Mouse (Mus musculus) heart, embryonic 13.5 days (tissue): Measurements from ENCODE around the gene Chrna1. TPM values are rescaled to one million over a fixed set of nuclear protein-coding genes. Genes with fewer than 3 reads are reported as not detected.
A peak's percentile ranks its signal among the peaks of the same experiment; 100 is the strongest.

ENCODE experiments used
- ATAC-seq: fragments of 200-750 bp; cut with Nextera tagmentation; 2 replicates; pipeline ENCODE4 v1.8.0; 2017; ENCODE audit warnings: moderate TSS enrichment; ENCODE audit not compliant: insufficient number of reproducible peaks, low FRiP score, low TSS enrichment; ENCODE audit errors: extremely low read depth
- H3K27ac ChIP-seq: fragments of 300-500 bp; sonication (generic); replicated peaks from 2 replicates; pipeline ENCODE4 v1.5.1; 2015; ENCODE audit warnings: moderate library complexity, mild to moderate bottlenecking, inconsistent platforms
- H3K27me3 ChIP-seq: fragments of 300-500 bp; sonication (generic); replicated peaks from 2 replicates; pipeline ENCODE4 v1.6.1; 2015; ENCODE audit warnings: mild to moderate bottlenecking, inconsistent platforms
- H3K36me3 ChIP-seq: fragments of 300-500 bp; sonication (generic); 2 replicates; pipeline ENCODE4 v1.6.1; 2015; ENCODE audit warnings: mild to moderate bottlenecking, inconsistent platforms
- H3K4me1 ChIP-seq: fragments of 300-500 bp; sonication (generic); 2 replicates; pipeline ENCODE4 v1.6.1; 2015; ENCODE audit warnings: inconsistent platforms
- H3K4me2 ChIP-seq: fragments of 300-500 bp; sonication (generic); 2 replicates; pipeline ENCODE4 v1.6.1; 2015; ENCODE audit warnings: inconsistent platforms, mild to moderate bottlenecking, moderate library complexity
- H3K4me3 ChIP-seq: fragments of 300-500 bp; sonication (generic); 2 replicates; pipeline ENCODE4 v1.5.1; 2015; ENCODE audit warnings: moderate library complexity, mild to moderate bottlenecking, inconsistent platforms
- H3K9ac ChIP-seq: fragments of 300-500 bp; sonication (generic); 2 replicates; pipeline ENCODE4 v1.6.1; 2015; ENCODE audit warnings: inconsistent platforms, mild to moderate bottlenecking, moderate library complexity
- H3K9me3 ChIP-seq: fragments of 300-500 bp; sonication (generic); 2 replicates; pipeline ENCODE4 v1.6.1; 2016; ENCODE audit warnings: inconsistent platforms
- WGBS: fragments of 180-500 bp; shearing (Covaris S2); methylation state at CpG from one replicate; pipeline ENCODE4 v1.1.7; 2015; ENCODE audit warnings: mixed read lengths; 5-methylcytosine and 5-hydroxymethylcytosine counted together
- polyA plus RNA-seq: library from polyadenylated mRNA; unstranded; fragments of >200 nt; fragmentation: Nextera tagmentation; extraction: Ambion mirVana; gene quantifications from 2 replicates; pipeline ENCODE4 v1.2.1, GENCODE M21; 2015

Gene Chrna1
- polyA plus RNA-seq, 1 experiment from 2014 or later = 0.15 TPM

- H3K9me3 ChIP-seq = no peaks in the 10 kb centered on the region
- H3K27me3 ChIP-seq = no peaks in the 10 kb centered on the region
- ATAC-seq = no peak
- WGBS = 10% methylated on average over 12 of the region's 12 CpGs
- H3K4me1 ChIP-seq = peaks cover 87% of the 10 kb centered on the region
- peak overlapping the region; percentile 67 for H3K9ac ChIP-seq
- peak overlapping the region; percentile 24 for H3K27ac ChIP-seq
- H3K4me3 ChIP-seq = peak overlapping the region; percentile 41
- H3K36me3 ChIP-seq = no peaks in the 10 kb centered on the region
- peak overlapping the region; percentile 66 for H3K4me2 ChIP-seq
These were observed 10.0 kb upstream of the Chrna1 start for GRCm38 (mm10) chr2:73590106-73590505.

DNA sequence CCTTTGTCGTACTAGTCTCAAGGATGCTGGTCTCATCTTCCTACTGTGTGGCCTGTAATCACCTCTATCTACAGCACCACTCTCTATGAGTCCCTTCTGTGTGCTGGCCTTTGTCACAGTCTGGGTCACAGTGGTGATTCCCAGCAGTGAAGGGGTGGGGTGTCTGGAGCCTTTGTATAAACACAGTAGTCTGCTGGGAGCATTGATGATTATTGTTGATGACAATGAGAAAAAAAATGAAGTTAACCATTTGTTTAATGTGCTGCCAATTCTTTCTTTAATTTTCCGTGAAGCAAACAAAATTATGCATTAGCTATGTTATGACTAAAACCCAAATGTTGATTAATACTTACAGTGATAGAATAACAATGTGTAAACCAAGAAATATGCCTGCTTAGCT lies 8.8 kb upstream of the Chrna1 start:
- Histone ChIP-seq H3K9me3 (no peaks in the 10 kb centered on the region), H3K27me3 (no peaks in the 10 kb centered on the region), H3K9ac (no peak overlapping the region), H3K27ac (no peak overlapping the region), H3K36me3 (no peaks in the 10 kb centered on the region), H3K4me1 (peaks cover 82% of the 10 kb centered on the region), H3K4me3 (no peak overlapping the region), H3K4me2 (no peak overlapping the region)
- ATAC-seq = no peak
- WGBS = 52% methylated on average over 2 of the region's 2 CpGs

DNA sequence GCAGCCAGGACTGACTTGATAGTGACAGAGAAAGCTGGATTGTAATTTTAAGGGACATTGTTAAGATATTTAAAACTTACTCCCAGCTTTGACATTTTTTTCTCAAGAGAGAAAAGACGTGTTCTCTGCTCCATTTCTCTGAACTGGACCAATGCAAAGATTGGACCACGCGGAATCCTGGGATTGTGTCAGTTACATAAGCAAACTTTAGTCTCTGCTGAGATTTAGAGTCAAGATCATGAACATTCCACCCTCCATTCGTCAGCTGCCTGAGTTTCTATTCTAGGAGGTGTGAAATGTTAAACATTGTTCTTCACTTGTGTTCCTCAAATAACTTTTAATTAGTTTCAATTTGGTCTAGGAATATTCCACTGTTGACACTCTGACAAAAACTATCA lies 7.0 kb upstream of the Chrna1 start:
- Histone ChIP-seq H3K4me1 (peaks cover 64% of the 10 kb centered on the region), H3K9ac (0 out of 2 replicates have a peak overlapping the region, but pooled peaks have one; percentile 42), H3K27ac (peak overlapping the region; percentile 73), H3K9me3 (no peaks in the 10 kb centered on the region), H3K36me3 (no peaks in the 10 kb centered on the region), H3K4me2 (peak overlapping the region; percentile 39), H3K4me3 (no peak overlapping the region), H3K27me3 (peaks cover 5% of the 10 kb centered on the region; the same call in 1 of the 2 replicates)
- WGBS = 20% methylated on average over 4 of the region's 4 CpGs
- ATAC-seq = no peak

GRCm38 (mm10) chr2:73586392-73587108 lies 6.4 kb upstream of the Chrna1 start:
- peak overlapping the region; percentile 73 for H3K27ac ChIP-seq
- H3K4me2 ChIP-seq = peak overlapping the region; percentile 39
- peaks cover 5% of the 10 kb centered on the region; the same call in 1 of the 2 replicates for H3K27me3 ChIP-seq
- no peaks in the 10 kb centered on the region for H3K9me3 ChIP-seq
- no peak for ATAC-seq
- peaks cover 58% of the 10 kb centered on the region for H3K4me1 ChIP-seq
- no peak overlapping the region for H3K4me3 ChIP-seq
- peak overlapping the region; percentile 42; the same call in 1 of the 2 replicates for H3K9ac ChIP-seq
- 45% methylated on average over 10 of the region's 10 CpGs for WGBS
- no peaks in the 10 kb centered on the region for H3K36me3 ChIP-seq

DNA sequence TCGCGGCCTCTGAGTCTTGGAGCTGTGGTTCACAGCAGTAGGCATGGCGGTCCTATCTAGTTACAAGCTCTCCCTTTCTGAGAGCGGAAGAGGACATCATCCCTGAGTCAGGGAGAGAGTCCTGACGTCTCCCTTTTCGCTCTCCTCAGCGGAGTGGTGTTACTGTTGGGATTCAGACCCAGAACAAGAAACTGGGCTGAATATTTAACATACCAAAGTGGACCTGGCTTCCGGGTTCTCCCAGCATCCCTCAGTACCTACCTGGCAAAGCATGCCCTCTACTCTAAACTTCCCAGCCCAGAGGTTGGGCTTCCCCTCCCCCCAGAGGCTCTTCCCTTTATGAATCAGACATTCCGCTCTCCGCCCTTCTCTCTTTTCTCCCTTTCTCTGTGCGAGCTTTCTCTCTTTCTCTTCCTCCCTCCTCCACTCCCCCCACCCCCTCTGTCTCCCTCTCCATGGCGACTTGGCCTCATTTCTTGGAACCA lies 5.3 kb upstream of the Chrna1 start:
- peak overlapping the region; percentile 78 for H3K9ac ChIP-seq
- H3K4me2 ChIP-seq = peak overlapping the region; percentile 80
- peak overlapping the region; percentile 56 for H3K4me3 ChIP-seq
- peaks cover 48% of the 10 kb centered on the region for H3K4me1 ChIP-seq
- WGBS = 14% methylated on average over 12 of the region's 12 CpGs
- peaks cover 5% of the 10 kb centered on the region; the same call in 1 of the 2 replicates for H3K27me3 ChIP-seq
- no peaks in the 10 kb centered on the region for H3K9me3 ChIP-seq
- no peaks in the 10 kb centered on the region for H3K36me3 ChIP-seq
- H3K27ac ChIP-seq = 0 out of 2 replicates have a peak overlapping the region, but pooled peaks have one; percentile 37
- no peak for ATAC-seq

DNA sequence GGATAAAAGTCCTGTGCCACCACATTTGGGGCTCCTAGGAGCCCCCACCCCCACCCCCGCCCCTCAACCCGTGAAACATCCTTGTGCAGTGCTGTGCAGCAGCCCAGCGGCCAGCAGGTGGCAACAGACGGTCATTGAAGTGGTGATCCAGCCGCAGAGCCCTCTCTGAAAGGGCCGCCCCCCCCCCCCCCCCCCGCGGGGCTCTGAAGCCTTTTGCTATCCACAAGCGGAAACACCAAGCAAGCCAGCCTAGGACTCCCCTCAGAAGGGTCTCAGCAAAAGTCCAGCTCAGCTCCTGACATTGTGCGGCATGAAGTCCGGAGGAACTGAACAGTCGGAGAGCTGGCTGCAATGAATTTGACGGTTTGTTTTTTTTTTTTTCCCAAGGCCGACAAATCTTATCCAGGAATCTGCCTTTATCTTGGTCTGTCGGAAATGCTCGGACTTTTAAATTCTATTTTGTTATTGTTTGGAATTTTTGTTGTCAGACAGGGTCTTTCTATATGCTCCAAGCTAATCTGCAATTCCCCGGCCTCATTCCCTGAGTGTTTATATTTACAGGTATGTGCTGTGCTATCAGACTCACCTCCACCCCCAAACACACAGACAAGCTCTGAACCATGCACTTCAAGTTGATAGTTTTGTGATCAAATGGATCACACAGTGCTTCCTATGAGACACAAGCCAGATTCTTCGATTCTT lies 4.7 kb upstream of the Chrna1 start:
- Histone ChIP-seq H3K27ac (0 out of 2 replicates have a peak overlapping the region, but pooled peaks have one; percentile 37), H3K36me3 (no peaks in the 10 kb centered on the region), H3K9me3 (no peaks in the 10 kb centered on the region), H3K9ac (peak overlapping the region; percentile 78), H3K4me2 (peak overlapping the region; percentile 80), H3K27me3 (peaks cover 5% of the 10 kb centered on the region; the same call in 1 of the 2 replicates), H3K4me1 (peaks cover 42% of the 10 kb centered on the region), H3K4me3 (peak overlapping the region; percentile 56)
- 3% methylated on average over 15 of the region's 18 CpGs for WGBS
- ATAC-seq = no peak; the same call in 1 of the 2 replicates

DNA sequence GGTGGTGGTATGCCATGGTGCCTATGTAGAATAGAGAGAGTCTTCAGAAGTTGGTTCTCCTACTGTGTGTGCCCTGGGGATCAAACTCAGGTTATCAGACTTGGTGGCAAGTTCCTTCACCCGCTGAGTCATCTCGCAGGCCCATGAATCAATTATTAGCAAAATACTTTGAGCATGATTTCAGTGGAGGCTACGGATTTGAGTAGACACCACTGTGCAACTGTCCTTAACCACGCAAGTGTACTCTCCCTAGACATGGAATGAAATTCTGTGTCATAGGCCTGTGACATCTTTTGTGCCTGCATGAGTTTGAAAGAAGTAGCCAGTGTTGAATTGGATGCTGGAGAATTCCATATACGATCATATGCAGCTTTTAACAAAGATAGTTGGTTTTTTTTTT lies 582 bp upstream of the Chrna1 start:
- Histone ChIP-seq H3K36me3 (no peaks in the 10 kb centered on the region), H3K4me1 (peaks cover 12% of the 10 kb centered on the region), H3K9ac (no peak overlapping the region), H3K27me3 (peaks cover 5% of the 10 kb centered on the region; the same call in 1 of the 2 replicates), H3K9me3 (no peaks in the 10 kb centered on the region), H3K27ac (no peak overlapping the region), H3K4me3 (no peak overlapping the region), H3K4me2 (no peak overlapping the region)
- ATAC-seq = no peak
- 86% methylated on average over 5 of the region's 5 CpGs for WGBS

- H3K9me3 ChIP-seq = no peaks in the 10 kb centered on the region
- no peak for ATAC-seq
These were observed 970 bp downstream of the Chrna1 start for GRCm38 (mm10) chr2:73579168-73579567.

DNA sequence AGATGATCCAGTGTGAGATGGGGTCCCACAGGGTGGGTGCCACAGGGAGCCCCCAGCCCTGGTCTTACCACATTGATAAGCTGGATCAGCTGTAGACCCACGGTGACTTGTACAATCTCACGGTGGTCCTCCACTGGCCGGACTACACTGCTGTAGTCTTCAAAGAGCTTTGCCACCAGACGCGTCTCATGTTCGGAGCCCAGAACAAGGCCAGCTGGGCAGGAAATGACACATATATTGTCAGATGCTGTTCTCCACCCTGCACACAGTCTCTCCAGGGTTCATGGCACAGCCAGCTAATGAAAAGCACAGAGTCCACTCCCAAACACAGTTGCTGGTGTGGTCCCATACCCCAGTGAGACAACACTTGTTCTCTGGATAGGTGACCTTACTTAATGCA lies 5.7 kb downstream of the Chrna1 start:
- WGBS = 60% methylated on average over 6 of the region's 6 CpGs

More at GRCm38 (mm10) chr2:73579168-73579567, 970 bp downstream of the Chrna1 start:
- Histone ChIP-seq H3K36me3 (no peaks in the 10 kb centered on the region), H3K4me3 (no peak overlapping the region), H3K4me2 (no peak overlapping the region), H3K9ac (no peak overlapping the region), H3K4me1 (peaks cover 3% of the 10 kb centered on the region; the same call in 1 of the 2 replicates), H3K27me3 (peaks cover 5% of the 10 kb centered on the region; the same call in 1 of the 2 replicates), H3K27ac (no peak overlapping the region)
- 33% methylated on average over 5 of the region's 5 CpGs for WGBS

GRCm38 (mm10) chr2:73573556-73573955 lies 6.6 kb downstream of the Chrna1 start:
- ATAC-seq = no peak
- H3K4me1 ChIP-seq = peaks cover 3% of the 10 kb centered on the region

More for the DNA sequence above, 5.7 kb downstream of the Chrna1 start:
- no peaks in the 10 kb centered on the region for H3K36me3 ChIP-seq
- H3K4me2 ChIP-seq = no peak overlapping the region
- no peaks in the 10 kb centered on the region for H3K27me3 ChIP-seq
- H3K27ac ChIP-seq = no peak overlapping the region
- no peak overlapping the region for H3K4me3 ChIP-seq
- no peak overlapping the region for H3K9ac ChIP-seq
- no peak for ATAC-seq
- H3K4me1 ChIP-seq = peaks cover 6% of the 10 kb centered on the region
- H3K9me3 ChIP-seq = no peaks in the 10 kb centered on the region

More at GRCm38 (mm10) chr2:73573556-73573955, 6.6 kb downstream of the Chrna1 start:
- no peak overlapping the region for H3K4me2 ChIP-seq
- WGBS = 82% methylated on average over 4 of the region's 4 CpGs
- H3K4me3 ChIP-seq = no peak overlapping the region
- no peaks in the 10 kb centered on the region for H3K27me3 ChIP-seq
- H3K9me3 ChIP-seq = no peaks in the 10 kb centered on the region
- H3K27ac ChIP-seq = no peak overlapping the region
- no peak overlapping the region for H3K9ac ChIP-seq
- H3K36me3 ChIP-seq = no peaks in the 10 kb centered on the region
